Mouse (Mus musculus): Measurements from ENCODE around the gene Cadm1. TPM values are rescaled to one million over a fixed set of nuclear protein-coding genes. Genes with fewer than 3 reads are reported as not detected.

The Cadm1 gene
- polyA plus RNA-seq, 1 experiment, result 6.0 TPM

DNA sequence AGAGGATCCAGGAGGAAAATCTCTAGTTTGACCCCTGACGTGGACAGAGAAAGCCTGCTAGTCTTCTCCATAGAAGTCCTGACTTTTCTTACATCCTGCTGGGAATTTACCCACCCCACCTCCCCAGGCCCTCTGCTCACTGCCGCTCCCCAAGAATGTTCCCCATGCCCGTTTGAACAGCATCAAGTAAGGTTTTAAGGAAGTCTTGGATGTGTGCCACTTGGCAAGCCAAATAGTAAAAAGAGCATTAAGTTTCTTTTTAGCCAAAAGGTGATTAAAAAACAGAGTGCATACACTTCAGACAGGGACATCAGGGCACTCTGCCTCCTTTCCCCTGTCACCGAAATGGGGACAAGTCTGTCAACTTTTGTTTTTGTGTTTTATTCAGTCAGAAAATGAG is 299.9 kb downstream of the Cadm1 start:
- no peak overlapping the region for H3K4me3 ChIP-seq (ENCODE audit: insufficient read depth, low read depth, low read length)
- 40% methylated on average over 4 of the region's 4 CpGs for WGBS
- H3K27ac ChIP-seq (ENCODE audit: insufficient read depth, low read depth, low read length), result no peak overlapping the region
- 0 out of 2 replicates have a peak, but pooled peaks cover 3% of the 10 kb centered on the region for H3K4me1 ChIP-seq (ENCODE audit: control insufficient read depth, insufficient read depth, low read length)
- no peaks in the 10 kb centered on the region for H3K27me3 ChIP-seq (replicated peaks; ENCODE audit: control insufficient read depth, insufficient read depth, low read length)
- TF ChIP-seq POLR2A (IDR thresholded peaks at IDR 0.05; ENCODE audit: low read depth, low read length), result no peak
- TF ChIP-seq CTCF (conservative IDR thresholded peaks at IDR 0.05; ENCODE audit: insufficient read depth, insufficient read length, low read depth, low read length), result no peak
- no peaks in the 10 kb centered on the region for H3K36me3 ChIP-seq (ENCODE audit: control insufficient read depth, insufficient read depth, low read length)
- DNase-seq, result peak; percentile 4

DNA sequence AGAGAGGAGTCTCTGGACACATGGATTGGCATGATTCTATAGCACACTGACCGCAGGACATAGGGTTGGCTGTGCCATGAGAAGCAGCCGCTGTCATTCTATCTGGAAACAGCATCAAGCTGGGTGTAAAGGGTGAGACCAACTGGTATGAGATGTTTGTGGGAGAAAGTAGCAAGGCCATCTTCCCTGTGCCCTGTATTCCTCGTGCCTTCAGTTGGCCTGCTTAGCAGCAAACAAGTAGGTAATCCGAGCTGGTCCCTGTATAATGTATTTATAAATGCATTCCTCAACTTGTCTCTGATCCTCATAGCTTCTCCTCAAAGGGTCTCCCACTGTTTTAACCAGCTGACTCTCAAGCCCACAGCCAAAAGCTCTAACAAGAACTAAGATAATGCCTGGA is 301.4 kb downstream of the Cadm1 start:
- H3K27ac ChIP-seq (ENCODE audit: insufficient read depth, low read depth, low read length), result no peak overlapping the region
- 0 out of 2 replicates have a peak, but pooled peaks cover 3% of the 10 kb centered on the region for H3K4me1 ChIP-seq (ENCODE audit: control insufficient read depth, insufficient read depth, low read length)
- TF ChIP-seq CTCF (conservative IDR thresholded peaks at IDR 0.05; ENCODE audit: insufficient read depth, insufficient read length, low read depth, low read length) (no peak), POLR2A (IDR thresholded peaks at IDR 0.05; ENCODE audit: low read depth, low read length) (no peak)
- WGBS, result 84% methylated on average over 4 of the region's 4 CpGs
- no peaks in the 10 kb centered on the region for H3K36me3 ChIP-seq (ENCODE audit: control insufficient read depth, insufficient read depth, low read length)
- H3K4me3 ChIP-seq (ENCODE audit: insufficient read depth, low read depth, low read length), result no peak overlapping the region
- DNase-seq, result no peak
- H3K27me3 ChIP-seq (replicated peaks; ENCODE audit: control insufficient read depth, insufficient read depth, low read length), result no peaks in the 10 kb centered on the region

DNA sequence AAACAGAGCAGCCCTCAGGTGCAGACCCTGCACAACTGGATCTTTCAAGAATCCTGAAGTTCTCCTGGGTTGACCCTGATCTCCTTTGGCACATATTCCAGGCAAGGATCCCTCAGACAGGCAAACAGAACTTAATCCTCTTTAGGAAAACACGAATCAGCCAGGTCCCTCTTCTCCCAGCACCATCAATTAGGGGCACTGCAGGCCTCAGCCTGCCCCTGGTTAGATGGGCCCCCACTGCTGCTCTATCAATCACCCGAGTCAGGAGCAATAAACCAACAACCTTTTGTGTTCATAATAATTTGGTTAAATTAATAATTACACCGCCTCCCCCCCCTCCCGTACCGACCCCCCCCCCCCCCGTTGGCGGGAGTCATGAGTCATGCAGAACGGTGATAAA is 308.2 kb downstream of the Cadm1 start:
- Histone ChIP-seq H3K27ac (ENCODE audit: insufficient read depth, low read depth, low read length) (no peak overlapping the region), H3K27me3 (replicated peaks; ENCODE audit: control insufficient read depth, insufficient read depth, low read length) (no peaks in the 10 kb centered on the region), H3K4me3 (ENCODE audit: insufficient read depth, low read depth, low read length) (no peak overlapping the region), H3K36me3 (ENCODE audit: control insufficient read depth, insufficient read depth, low read length) (no peaks in the 10 kb centered on the region), H3K4me1 (ENCODE audit: control insufficient read depth, insufficient read depth, low read length) (no peaks in the 10 kb centered on the region)
- no peak for TF ChIP-seq CTCF (conservative IDR thresholded peaks at IDR 0.05; ENCODE audit: insufficient read depth, insufficient read length, low read depth, low read length)
- TF ChIP-seq POLR2A (IDR thresholded peaks at IDR 0.05; ENCODE audit: low read depth, low read length), result no peak
- DNase-seq, result no peak
- 11% methylated on average over 8 of the region's 8 CpGs for WGBS

DNA sequence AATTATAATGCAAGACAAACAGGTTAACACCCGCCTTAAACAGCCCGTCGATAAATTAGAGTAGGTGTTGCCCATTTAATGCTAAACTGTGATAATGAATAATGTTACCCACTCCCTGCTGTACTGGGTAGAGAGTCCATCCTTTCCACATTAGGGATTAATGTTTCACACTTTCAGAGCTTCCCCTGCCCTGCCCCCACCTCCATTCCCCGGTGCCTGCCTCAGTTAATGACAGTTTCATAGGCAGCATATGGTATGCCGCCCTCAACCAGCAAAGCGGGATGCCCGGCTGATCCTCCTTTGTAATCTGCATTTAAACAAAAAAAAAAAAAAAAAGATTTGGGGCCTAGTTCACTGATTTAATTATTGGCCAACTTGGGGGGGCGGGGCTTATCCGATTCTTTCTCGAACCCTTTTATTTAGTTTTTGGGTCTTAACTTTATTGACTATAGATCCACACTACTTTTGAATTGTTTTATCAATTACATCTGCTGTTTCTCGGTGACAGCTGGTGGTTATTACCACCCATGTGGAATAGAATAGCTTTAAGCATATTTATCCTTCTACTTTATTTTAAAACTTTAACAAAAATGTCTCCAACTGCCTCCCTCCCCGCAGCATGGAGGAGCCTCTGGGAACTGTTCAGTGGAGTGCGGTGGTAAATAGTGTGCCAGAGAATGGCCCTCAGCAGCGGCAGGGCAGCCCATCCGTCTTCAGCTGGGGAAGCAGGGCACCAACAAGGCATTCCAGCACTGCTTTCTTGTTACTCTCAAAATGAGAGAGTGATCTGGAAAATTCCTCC is 309.1 kb downstream of the Cadm1 start:
- 34% methylated on average over 15 of the region's 15 CpGs for WGBS
- Histone ChIP-seq H3K4me3 (ENCODE audit: insufficient read depth, low read depth, low read length) (no peak overlapping the region), H3K4me1 (ENCODE audit: control insufficient read depth, insufficient read depth, low read length) (no peaks in the 10 kb centered on the region), H3K27me3 (replicated peaks; ENCODE audit: control insufficient read depth, insufficient read depth, low read length) (no peaks in the 10 kb centered on the region), H3K36me3 (ENCODE audit: control insufficient read depth, insufficient read depth, low read length) (no peaks in the 10 kb centered on the region), H3K27ac (ENCODE audit: insufficient read depth, low read depth, low read length) (no peak overlapping the region)
- TF ChIP-seq POLR2A (IDR thresholded peaks at IDR 0.05; ENCODE audit: low read depth, low read length), result no peak
- no peak for TF ChIP-seq CTCF (conservative IDR thresholded peaks at IDR 0.05; ENCODE audit: insufficient read depth, insufficient read length, low read depth, low read length)
- DNase-seq, result no peak

DNA sequence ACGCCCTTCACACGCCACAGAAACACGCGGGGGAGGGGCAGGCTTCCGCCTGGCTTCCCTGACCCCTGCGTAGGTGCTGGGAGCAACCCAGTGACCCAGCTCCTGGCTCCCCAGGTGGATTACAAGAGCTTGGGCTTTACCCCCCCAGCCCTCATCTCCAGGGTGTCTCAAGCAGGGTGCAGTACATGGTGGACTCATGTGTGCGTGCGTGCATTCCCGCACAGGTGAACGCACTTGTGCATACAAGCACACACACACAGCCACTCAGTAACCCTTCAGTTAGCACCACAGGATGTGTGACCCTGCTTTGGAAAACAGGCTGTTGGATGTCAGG is 309.7 kb downstream of the Cadm1 start:
- Histone ChIP-seq H3K36me3 (ENCODE audit: control insufficient read depth, insufficient read depth, low read length) (no peaks in the 10 kb centered on the region), H3K27ac (ENCODE audit: insufficient read depth, low read depth, low read length) (no peak overlapping the region), H3K4me1 (ENCODE audit: control insufficient read depth, insufficient read depth, low read length) (no peaks in the 10 kb centered on the region), H3K4me3 (ENCODE audit: insufficient read depth, low read depth, low read length) (no peak overlapping the region), H3K27me3 (replicated peaks; ENCODE audit: control insufficient read depth, insufficient read depth, low read length) (no peaks in the 10 kb centered on the region)
- DNase-seq, result no peak
- 59% methylated on average over 10 of the region's 10 CpGs for WGBS
- TF ChIP-seq CTCF (conservative IDR thresholded peaks at IDR 0.05; ENCODE audit: insufficient read depth, insufficient read length, low read depth, low read length) (no peak), POLR2A (IDR thresholded peaks at IDR 0.05; ENCODE audit: low read depth, low read length) (no peak)

DNA sequence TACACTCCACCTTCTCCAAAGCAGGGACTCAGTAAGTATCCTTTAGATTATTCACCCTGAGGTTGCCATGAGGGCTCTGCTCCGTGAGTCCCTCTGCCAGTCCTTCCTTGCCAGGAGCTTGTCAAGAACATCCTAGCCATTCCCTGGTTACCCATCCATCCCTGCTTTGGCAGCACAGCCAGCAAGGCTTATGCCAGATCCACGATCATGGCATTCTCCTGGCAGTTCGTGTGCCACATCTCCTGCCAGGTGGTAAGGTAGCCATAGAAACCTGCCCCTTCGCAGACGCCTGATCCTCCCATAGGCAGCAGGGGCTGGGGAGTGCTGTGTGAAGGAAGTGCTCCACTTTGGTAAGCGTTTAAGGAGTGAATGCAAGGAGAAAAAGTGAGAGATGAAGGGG is 313.4 kb downstream of the Cadm1 start:
- DNase-seq, result no peak
- WGBS, result 84% methylated on average over 6 of the region's 6 CpGs
- no peak for TF ChIP-seq POLR2A (IDR thresholded peaks at IDR 0.05; ENCODE audit: low read depth, low read length)
- TF ChIP-seq CTCF (conservative IDR thresholded peaks at IDR 0.05; ENCODE audit: insufficient read depth, insufficient read length, low read depth, low read length), result no peak
- Histone ChIP-seq H3K36me3 (ENCODE audit: control insufficient read depth, insufficient read depth, low read length) (no peaks in the 10 kb centered on the region), H3K27me3 (replicated peaks; ENCODE audit: control insufficient read depth, insufficient read depth, low read length) (no peaks in the 10 kb centered on the region), H3K4me1 (ENCODE audit: control insufficient read depth, insufficient read depth, low read length) (no peaks in the 10 kb centered on the region), H3K4me3 (ENCODE audit: insufficient read depth, low read depth, low read length) (no peak overlapping the region), H3K27ac (ENCODE audit: insufficient read depth, low read depth, low read length) (no peak overlapping the region)

DNA sequence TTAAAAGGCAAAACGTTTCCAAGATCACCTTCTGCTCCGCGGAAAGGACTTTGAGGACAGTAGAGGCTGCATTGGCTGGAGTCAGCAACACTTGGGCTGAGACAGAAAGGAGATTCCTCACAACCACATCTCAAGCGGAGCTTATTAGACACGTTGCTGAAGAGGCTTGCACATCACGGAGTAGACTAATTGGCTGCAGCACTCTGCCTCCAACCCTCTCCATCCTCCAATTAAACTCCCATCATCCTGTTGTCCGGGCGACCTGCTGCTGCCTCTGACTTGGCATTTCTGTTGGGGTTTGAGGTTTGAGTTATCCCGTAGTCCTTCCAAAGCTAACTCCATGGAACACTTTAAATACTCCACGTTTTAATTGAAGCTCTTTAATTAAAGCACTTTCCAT is 316.3 kb downstream of the Cadm1 start:
- Histone ChIP-seq H3K4me3 (ENCODE audit: insufficient read depth, low read depth, low read length) (no peak overlapping the region), H3K4me1 (ENCODE audit: control insufficient read depth, insufficient read depth, low read length) (no peaks in the 10 kb centered on the region)
- 60% methylated on average over 10 of the region's 10 CpGs for WGBS

More for the DNA sequence above, 316.3 kb downstream of the Cadm1 start:
- H3K27me3 ChIP-seq (replicated peaks; ENCODE audit: control insufficient read depth, insufficient read depth, low read length), result no peaks in the 10 kb centered on the region
- H3K27ac ChIP-seq (ENCODE audit: insufficient read depth, low read depth, low read length), result no peak overlapping the region
- H3K36me3 ChIP-seq (ENCODE audit: control insufficient read depth, insufficient read depth, low read length), result no peaks in the 10 kb centered on the region
- no peak for TF ChIP-seq CTCF (conservative IDR thresholded peaks at IDR 0.05; ENCODE audit: insufficient read depth, insufficient read length, low read depth, low read length)
- no peak for TF ChIP-seq POLR2A (IDR thresholded peaks at IDR 0.05; ENCODE audit: low read depth, low read length)
- DNase-seq, result no peak

Measured in kidney, adult 2 months (tissue).